Mouse (Mus musculus) liver, embryonic 11.5 days (tissue): ENCODE measurements at regions not wholly inside any gene's neighbourhood (a gene's known extent, or its start where the extent isn't known, plus 50 kb on each side); places are given as distances from the start of the nearest gene placed in this dataset.

Experiments used
- ATAC-seq: fragments of 200-750 bp; cut with Nextera tagmentation; replicated peaks from 2 replicates; pipeline ENCODE4 v1.8.0; 2017; ENCODE audit warnings: moderate number of reproducible peaks, mild to moderate bottlenecking, moderate TSS enrichment, moderate library complexity; ENCODE audit not compliant: low FRiP score
- DNase-seq: peaks from one replicate; pipeline ENCODE4 v3.0.0-alpha.2; 2017; ENCODE audit warnings: low spot score
- H3K27ac ChIP-seq: fragments of 300-500 bp; sonication (generic); 2 replicates; pipeline ENCODE4 v1.5.1; 2014; ENCODE audit warnings: mild to moderate bottlenecking, low read depth, low read length, control low read depth
- H3K27me3 ChIP-seq: fragments of 300-500 bp; sonication (generic); replicated peaks from 2 replicates; pipeline ENCODE4 v1.6.1; 2014; ENCODE audit warnings: low read length, mixed read lengths; ENCODE audit not compliant: control insufficient read depth, insufficient read depth
- H3K36me3 ChIP-seq: fragments of 300-500 bp; sonication (generic); 2 replicates; pipeline ENCODE4 v1.6.1; 2014; ENCODE audit warnings: mild to moderate bottlenecking, low read length, moderate library complexity, mixed read lengths; ENCODE audit not compliant: control insufficient read depth, insufficient read depth
- H3K4me1 ChIP-seq: fragments of 300-500 bp; sonication (generic); replicated peaks from 2 replicates; pipeline ENCODE4 v1.6.1; 2014; ENCODE audit warnings: low read length, mixed read lengths; ENCODE audit not compliant: control insufficient read depth, insufficient read depth
- H3K4me2 ChIP-seq: fragments of 300-500 bp; sonication (generic); 2 replicates; pipeline ENCODE4 v1.6.1; 2014; ENCODE audit warnings: mild to moderate bottlenecking, control low read depth, moderate library complexity
- H3K4me3 ChIP-seq: fragments of 300-500 bp; sonication (generic); 2 replicates; pipeline ENCODE4 v1.5.1; 2014; ENCODE audit warnings: low read depth, low read length, control low read depth
- H3K9ac ChIP-seq: fragments of 300-500 bp; sonication (generic); 2 replicates; pipeline ENCODE4 v1.6.1; 2014; ENCODE audit warnings: low read depth, low read length, control low read depth
- H3K9me3 ChIP-seq: fragments of 300-500 bp; sonication (generic); 2 replicates; pipeline ENCODE4 v1.6.1; 2016; ENCODE audit warnings: low read length, inconsistent platforms, mixed read lengths; ENCODE audit not compliant: control insufficient read depth
- WGBS: fragments of 180-500 bp; shearing (Covaris S2); extraction: QIAGEN DNeasy Blood & Tissue Kit; methylation state at CpG from one replicate; pipeline ENCODE4 v1.1.7; 2014; 5-methylcytosine and 5-hydroxymethylcytosine counted together

DNA sequence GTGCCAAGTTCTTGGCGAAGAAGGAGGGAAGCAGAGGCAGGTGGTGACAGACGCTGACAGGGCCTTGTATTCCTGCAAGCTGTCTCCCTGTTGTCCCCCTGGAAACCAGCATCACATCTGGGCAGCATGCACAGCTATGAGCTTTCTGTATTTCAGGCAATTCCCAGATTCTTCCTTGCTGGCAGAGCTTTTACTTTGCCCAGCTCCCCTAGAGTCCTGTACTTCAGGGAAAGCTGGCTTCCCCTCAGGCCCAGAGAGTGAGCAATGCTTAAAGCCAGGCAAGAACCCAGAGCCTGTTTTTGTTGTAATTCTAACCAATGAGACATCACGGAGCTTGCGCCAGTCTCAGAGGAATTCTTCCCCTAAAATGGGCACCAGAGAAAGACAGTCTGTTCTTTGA is 238.3 kb upstream of the Gm4791 start:
- no peaks in the 10 kb centered on the region for H3K36me3 ChIP-seq
- no peaks in the 10 kb centered on the region for H3K27me3 ChIP-seq
- H3K4me2 ChIP-seq, result no peak overlapping the region
- no peak overlapping the region for H3K9ac ChIP-seq
- WGBS, result 71% methylated on average over 4 of the region's 4 CpGs
- no peaks in the 10 kb centered on the region for H3K9me3 ChIP-seq
- no peaks in the 10 kb centered on the region for H3K4me1 ChIP-seq
- no peak overlapping the region for H3K27ac ChIP-seq
- DNase-seq (no peak), ATAC-seq (no peak)
- no peak overlapping the region for H3K4me3 ChIP-seq

DNA sequence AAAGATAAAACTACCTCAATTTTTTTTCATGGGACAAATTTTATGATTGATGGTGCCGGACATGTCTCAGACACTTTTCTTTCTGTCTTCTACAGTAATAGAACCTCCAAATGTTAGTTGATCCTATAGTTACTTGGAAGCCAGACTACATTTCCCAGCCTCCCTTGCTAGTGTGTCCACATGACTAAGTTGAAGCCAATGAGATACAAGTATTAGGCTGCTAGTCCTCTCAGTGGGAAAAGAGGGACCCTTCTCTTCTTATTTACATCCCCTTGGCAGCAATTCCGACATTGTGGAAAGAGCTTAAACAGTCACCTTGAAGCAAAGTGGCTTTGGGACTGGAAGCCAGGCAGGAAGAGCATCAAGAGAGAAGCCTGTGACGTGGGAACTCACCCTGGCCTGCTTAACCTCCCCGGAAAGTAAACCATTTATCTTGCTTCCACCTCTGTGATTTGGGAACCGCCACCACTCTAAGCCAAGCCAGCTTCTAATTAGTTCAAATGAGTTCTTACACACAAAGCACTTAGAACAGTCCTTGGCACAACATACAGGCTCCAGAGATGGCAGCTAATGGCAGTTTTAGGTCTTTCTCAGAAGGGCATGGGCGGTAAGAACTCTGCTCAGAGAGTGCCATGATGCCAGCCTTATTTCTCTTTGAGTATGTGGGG is 241.4 kb upstream of the Gm4791 start:
- no peaks in the 10 kb centered on the region for H3K9me3 ChIP-seq
- H3K27ac ChIP-seq, result no peak overlapping the region
- H3K27me3 ChIP-seq, result no peaks in the 10 kb centered on the region
- no peak overlapping the region for H3K4me3 ChIP-seq
- ATAC-seq (no peak), DNase-seq (no peak)
- no peak overlapping the region for H3K4me2 ChIP-seq
- no peak overlapping the region for H3K9ac ChIP-seq
- H3K4me1 ChIP-seq, result no peaks in the 10 kb centered on the region
- WGBS, result 62% methylated on average over 6 of the region's 6 CpGs
- H3K36me3 ChIP-seq, result no peaks in the 10 kb centered on the region

DNA sequence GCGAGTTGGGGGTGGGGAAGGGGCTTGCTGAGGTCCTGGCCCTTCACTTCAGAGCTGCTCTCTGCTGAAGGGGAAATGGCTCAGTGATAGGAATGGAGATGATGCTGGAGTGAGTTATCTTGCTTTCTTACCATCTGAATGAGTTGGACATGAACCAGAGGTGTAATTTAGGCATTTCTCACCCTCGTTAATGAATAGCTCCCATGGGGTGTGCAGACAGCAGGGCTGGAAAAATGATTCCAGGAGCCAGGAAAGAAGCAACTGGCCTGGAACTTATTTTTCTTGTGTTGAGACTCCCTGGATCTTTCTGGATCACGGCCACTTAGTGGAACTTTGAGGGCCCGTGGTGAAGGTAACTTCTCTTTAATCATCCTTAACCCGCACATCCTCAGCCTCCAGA is 246.6 kb upstream of the Gm4791 start:
- no peaks in the 10 kb centered on the region for H3K4me1 ChIP-seq
- WGBS, result 48% methylated on average over 5 of the region's 5 CpGs

DNA sequence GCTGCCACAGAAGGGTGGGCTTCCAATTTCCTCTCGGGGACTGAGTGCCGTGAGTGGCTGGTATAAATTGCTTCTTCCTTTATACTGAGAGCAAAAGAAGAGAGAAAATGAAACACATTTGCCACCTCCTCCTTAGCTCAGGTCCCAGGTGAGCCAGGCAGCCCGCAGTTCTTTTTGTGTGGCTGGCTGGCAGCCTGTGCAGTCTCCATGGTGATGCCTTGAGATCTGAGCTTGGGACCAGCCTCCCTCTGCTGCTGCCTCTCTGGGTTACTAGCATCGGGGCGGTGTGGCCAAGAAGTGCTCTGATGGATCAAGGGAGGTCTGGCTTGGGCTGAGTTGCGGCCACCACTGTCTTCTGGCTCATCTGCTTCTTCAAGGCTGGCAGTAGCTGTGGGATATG is 249.1 kb upstream of the Gm4791 start:
- 82% methylated on average over 6 of the region's 6 CpGs for WGBS
- no peaks in the 10 kb centered on the region for H3K36me3 ChIP-seq
- ATAC-seq, result no peak

More for the DNA sequence above, 246.6 kb upstream of the Gm4791 start:
- Histone ChIP-seq H3K4me2 (no peak overlapping the region), H3K9ac (no peak overlapping the region), H3K9me3 (no peaks in the 10 kb centered on the region), H3K4me3 (no peak overlapping the region), H3K27ac (no peak overlapping the region), H3K27me3 (no peaks in the 10 kb centered on the region), H3K36me3 (no peaks in the 10 kb centered on the region)
- ATAC-seq (no peak), DNase-seq (no peak)

DNA sequence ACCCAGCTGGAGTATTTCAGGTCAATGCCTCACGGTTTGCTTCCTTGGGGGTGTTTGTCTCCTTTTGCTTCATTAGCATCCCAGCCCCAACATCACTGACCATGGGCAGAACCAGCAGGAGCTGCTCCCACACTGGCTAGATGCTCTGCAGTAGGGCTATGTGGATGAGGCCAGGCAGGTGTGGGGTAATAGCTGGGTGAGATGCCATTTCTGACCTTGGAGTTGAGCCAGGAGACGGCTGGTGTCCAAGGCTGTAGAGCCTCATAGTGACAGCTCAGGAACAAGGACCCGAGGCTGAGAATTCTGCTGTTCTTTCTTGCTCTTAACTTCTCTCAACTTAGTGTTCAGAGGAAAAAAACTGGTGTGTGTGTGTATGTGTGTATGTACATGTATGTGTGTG is 252.3 kb upstream of the Gm4791 start:
- H3K4me1 ChIP-seq, result no peaks in the 10 kb centered on the region
- no peak overlapping the region for H3K4me3 ChIP-seq
- H3K4me2 ChIP-seq, result no peak overlapping the region
- H3K9me3 ChIP-seq, result no peaks in the 10 kb centered on the region
- no peaks in the 10 kb centered on the region for H3K36me3 ChIP-seq
- H3K9ac ChIP-seq, result no peak overlapping the region
- no peak overlapping the region for H3K27ac ChIP-seq
- no peaks in the 10 kb centered on the region for H3K27me3 ChIP-seq
- no peak for ATAC-seq
- no peak for DNase-seq
- 81% methylated on average over 3 of the region's 3 CpGs for WGBS

More for the DNA sequence above, 249.1 kb upstream of the Gm4791 start:
- Histone ChIP-seq H3K27me3 (no peaks in the 10 kb centered on the region), H3K4me2 (no peak overlapping the region), H3K27ac (no peak overlapping the region), H3K4me3 (no peak overlapping the region), H3K9ac (no peak overlapping the region), H3K4me1 (no peaks in the 10 kb centered on the region), H3K9me3 (no peaks in the 10 kb centered on the region)
- DNase-seq, result no peak

DNA sequence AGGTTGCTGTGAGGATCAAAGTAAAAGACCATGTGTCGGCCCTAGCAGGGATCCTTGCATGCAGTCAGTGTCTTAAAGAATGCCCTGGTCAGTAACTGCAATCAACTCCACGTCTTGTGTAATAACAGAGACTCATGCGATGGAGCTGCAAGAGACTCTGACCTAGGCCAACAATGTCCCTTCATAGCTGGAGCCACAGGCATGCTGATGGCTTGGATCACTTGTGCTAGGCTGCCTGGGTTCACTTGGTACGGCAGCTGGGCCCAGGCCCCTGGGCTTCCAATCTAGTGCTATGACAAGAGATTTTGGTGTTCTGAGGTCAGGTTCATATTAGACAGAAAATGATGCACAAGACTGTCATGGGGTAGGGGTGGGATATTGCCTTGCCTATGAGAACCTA is 258.0 kb upstream of the Gm4791 start:
- ATAC-seq (no peak), DNase-seq (no peak)
- WGBS, result 80% methylated on average over 4 of the region's 4 CpGs
- no peak overlapping the region for H3K9ac ChIP-seq
- H3K27me3 ChIP-seq, result no peaks in the 10 kb centered on the region
- no peaks in the 10 kb centered on the region for H3K4me1 ChIP-seq
- no peak overlapping the region for H3K4me3 ChIP-seq
- H3K36me3 ChIP-seq, result no peaks in the 10 kb centered on the region
- no peaks in the 10 kb centered on the region for H3K9me3 ChIP-seq
- no peak overlapping the region for H3K27ac ChIP-seq
- H3K4me2 ChIP-seq, result no peak overlapping the region

DNA sequence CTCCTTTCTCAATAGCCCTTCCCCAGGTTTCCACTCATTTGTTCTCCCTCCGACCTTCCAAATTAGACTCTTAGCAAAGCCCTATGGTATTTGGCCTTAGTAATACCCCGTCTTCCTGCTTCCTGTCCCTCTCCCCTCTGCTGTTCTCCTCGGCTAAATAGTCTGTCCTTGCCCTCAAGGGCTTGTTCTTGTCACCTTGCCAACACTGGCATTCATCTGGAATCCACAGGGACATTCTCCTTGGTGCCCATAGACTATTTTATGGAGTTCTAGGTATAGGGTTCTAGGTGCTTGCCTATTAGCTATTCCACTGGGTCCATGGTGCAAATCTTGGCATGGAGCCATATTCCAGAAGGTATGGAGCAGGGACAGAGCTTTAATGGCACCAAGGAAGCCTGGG is 259.2 kb upstream of the Gm4791 start:
- no peaks in the 10 kb centered on the region for H3K9me3 ChIP-seq
- H3K4me3 ChIP-seq, result no peak overlapping the region
- ATAC-seq (no peak), DNase-seq (no peak)
- H3K4me2 ChIP-seq, result no peak overlapping the region
- no peaks in the 10 kb centered on the region for H3K27me3 ChIP-seq
- H3K9ac ChIP-seq, result no peak overlapping the region
- 53% methylated on average over 3 of the region's 3 CpGs for WGBS
- H3K4me1 ChIP-seq, result no peaks in the 10 kb centered on the region
- H3K36me3 ChIP-seq, result no peaks in the 10 kb centered on the region
- no peak overlapping the region for H3K27ac ChIP-seq

DNA sequence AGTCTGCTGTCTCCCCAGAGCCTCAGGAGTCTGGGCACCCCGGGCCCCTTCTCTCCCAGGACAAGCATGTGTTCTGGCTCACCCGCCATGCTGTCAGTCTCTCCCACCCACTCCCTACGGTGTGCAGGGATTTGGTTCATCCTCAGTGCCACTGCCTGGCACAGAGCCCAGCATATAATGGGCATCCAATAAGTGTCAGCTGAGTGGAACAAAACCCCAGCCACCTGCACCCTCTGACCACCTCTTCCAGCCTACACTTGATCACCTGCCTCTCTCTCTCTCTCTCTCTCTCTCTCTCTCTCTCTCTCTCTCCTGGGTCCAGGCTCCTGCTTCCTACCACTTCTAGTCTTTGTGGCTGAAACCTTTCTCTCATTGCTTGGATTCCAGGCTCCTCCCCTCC is 259.9 kb upstream of the Gm4791 start:
- no peak overlapping the region for H3K4me2 ChIP-seq
- no peaks in the 10 kb centered on the region for H3K4me1 ChIP-seq
- no peak overlapping the region for H3K27ac ChIP-seq
- H3K36me3 ChIP-seq, result no peaks in the 10 kb centered on the region
- H3K9me3 ChIP-seq, result no peaks in the 10 kb centered on the region
- 52% methylated on average over 3 of the region's 3 CpGs for WGBS
- H3K27me3 ChIP-seq, result no peaks in the 10 kb centered on the region
- H3K4me3 ChIP-seq, result no peak overlapping the region
- no peak overlapping the region for H3K9ac ChIP-seq
- ATAC-seq (no peak), DNase-seq (no peak)

DNA sequence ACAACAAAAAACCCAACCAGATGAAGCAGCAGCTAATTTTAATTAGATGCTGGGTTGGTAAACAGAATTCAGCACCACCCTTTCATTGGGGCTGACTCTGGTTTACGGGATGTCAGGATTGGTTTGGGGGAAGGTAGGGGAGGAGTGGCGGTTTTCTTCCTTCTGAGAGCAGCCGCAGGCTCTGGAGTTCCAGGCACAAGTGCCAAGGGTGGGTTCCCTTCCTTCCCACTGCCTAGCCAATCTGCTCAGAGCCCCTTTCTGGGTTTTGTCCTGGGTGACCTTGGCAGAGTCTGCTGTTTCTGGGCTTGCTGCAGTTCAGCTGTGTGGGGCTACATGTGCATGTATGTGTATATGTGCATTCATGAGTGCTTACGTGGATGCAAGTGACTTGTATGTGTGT is 260.5 kb upstream of the Gm4791 start:
- H3K36me3 ChIP-seq, result no peaks in the 10 kb centered on the region
- 58% methylated on average over 4 of the region's 4 CpGs for WGBS
- H3K4me1 ChIP-seq, result no peaks in the 10 kb centered on the region
- H3K4me3 ChIP-seq, result no peak overlapping the region
- H3K27me3 ChIP-seq, result no peaks in the 10 kb centered on the region
- no peak for DNase-seq
- no peak for ATAC-seq
- H3K27ac ChIP-seq, result no peak overlapping the region
- H3K9me3 ChIP-seq, result no peaks in the 10 kb centered on the region
- H3K4me2 ChIP-seq, result no peak overlapping the region
- H3K9ac ChIP-seq, result no peak overlapping the region
